Mouse (Mus musculus) embryo, embryonic 11.5 days (tissue): Measurements from ENCODE around the gene Tjp2.

Source experiments
- DNase-seq: peaks from one replicate; pipeline ENCODE4 v3.0.0-alpha.2; 2012; ENCODE audit warnings: low read depth, low spot score

Gene Tjp2

DNA sequence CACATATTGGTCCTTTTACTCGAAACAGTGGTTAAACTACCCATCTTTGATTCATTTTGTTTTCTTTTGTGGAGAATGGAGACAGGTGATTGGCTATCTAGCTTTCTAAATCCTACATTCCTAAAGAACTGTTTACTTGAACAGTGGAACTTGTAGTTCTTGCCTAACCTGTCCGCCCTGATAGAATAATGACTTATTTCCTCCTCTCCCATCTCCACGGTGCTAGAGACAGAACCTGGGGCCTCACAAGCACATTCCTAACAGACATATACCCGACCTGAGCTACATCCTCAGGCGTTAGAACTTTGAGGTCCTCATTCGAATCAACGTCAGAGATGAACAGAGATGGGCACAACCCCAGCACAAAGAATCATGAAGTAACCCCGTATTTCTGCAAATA, 44.4 kb downstream of the Tjp2 start:
- DNase-seq, result no peak

DNA sequence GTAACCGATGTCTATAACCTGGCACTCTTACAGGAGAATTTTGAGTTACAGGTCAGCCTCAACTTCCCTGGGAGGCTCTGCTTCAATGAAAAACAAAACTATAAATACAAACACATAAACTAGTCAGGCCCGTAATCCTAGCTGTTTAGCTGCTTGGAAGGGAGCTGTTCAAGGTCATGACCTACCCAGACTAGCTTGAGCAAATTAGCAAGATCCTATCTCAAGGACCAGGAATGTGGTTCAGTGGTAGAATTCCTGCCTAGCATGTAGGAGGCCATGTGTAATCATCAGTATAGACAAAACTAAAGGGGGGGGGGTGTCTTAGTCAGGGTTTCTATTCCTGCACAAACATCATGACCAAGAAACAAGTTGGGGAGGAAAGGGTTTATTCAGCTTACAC, 46.7 kb downstream of the Tjp2 start:
- DNase-seq, result no peak

DNA sequence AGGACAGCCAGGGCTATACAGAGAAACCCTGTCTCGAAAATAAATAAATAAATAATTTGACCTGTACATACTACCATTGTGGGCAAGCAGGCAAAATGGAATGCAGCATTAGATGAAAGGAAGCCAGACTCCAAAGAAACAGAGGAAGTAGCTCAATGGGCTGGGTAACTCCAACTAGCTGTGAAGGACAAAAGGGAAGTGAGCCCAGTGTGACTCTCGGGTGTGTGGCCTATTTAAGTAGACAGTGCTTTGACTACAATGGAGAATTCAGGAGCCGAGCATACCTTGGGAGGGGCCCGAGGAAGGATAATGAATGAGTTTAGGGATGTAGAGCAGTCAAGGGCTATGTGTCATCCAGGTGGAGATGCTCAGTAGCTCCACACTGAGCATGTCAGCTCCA, 48.1 kb downstream of the Tjp2 start:
- no peak for DNase-seq

DNA sequence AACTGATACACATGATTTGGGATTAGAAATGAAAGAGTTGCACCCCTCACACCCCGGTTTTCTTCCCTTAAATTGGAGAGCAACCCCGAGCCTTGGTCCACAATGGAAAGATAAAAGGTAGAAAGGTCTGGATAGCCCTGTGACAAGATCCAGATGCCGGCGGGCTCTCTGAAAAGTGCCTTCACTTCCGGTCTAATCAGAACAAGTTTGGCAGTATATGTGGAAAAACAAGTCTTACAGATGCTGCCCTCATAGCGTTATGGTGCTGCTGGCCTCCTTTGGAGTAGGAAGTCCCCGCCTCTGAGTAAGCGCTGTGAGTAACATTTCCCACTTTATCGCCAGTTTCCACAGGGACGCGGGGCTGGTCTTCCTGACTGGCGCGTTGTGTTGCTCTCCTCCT, 49.9 kb downstream of the Tjp2 start:
- no peak for DNase-seq

DNA sequence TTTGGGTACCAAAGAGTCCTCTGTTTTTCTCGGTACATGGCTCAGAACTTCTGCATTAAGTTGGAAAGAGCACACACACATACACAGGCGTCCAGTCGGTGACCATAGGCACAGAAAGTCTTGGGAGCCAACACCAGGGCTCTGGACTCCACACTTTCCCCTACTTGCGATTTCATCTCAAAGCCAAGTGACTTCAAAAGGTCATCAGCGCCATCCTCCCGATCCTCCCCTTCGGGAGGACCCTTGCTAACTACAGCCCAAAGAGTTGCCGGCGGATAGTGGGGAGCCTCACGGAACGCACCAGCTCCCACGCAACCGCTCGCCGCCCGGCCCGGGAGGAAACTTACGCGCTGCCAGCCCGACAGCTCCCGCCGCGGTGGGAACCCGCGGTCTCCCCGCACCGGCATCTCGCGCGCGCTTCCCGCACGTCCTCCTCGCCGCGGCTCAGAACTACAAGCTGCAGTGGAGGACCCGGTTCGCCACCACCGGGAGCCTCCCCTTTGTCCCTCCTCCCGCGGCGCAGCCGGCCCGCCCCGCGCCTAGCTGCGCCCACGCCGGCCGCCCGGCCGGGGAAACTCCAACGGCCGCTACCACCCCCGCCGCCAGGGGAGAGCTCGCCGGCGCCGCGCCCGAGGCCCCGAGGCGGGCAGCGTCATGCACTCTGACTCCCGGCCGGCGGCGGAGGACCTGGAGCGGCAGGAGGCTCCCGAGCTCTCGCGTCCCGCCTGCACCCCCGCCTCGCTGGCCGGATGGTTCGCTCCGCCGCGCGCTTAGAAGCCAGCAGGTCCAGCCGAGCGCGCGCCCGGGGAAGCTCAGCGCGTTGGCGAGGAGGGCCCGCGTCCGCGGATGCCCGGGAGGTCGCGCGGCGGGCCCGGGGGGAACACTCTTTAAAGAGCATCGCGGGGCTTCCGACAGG, 51.0 kb downstream of the Tjp2 start:
- DNase-seq, result peak; percentile 86

DNA sequence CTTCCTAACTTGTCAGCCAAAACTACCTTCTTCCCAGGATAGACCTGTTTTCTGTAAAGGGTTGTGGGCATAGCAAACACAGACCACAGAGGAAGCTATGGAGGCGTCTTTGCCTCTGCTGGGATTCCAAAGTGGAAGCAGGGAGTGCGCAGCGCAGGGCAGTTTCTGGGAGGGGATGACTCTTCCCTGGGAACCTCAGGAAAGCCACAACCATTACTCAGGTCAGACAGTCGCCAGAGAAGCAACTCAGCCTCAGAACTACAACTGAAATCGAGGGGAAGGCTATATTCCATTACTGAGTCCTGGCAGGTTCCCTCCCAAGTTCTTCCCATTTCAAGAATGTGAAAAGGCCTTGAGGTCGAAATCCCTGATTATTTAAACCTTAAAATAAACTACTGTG, 51.8 kb downstream of the Tjp2 start:
- no peak for DNase-seq

DNA sequence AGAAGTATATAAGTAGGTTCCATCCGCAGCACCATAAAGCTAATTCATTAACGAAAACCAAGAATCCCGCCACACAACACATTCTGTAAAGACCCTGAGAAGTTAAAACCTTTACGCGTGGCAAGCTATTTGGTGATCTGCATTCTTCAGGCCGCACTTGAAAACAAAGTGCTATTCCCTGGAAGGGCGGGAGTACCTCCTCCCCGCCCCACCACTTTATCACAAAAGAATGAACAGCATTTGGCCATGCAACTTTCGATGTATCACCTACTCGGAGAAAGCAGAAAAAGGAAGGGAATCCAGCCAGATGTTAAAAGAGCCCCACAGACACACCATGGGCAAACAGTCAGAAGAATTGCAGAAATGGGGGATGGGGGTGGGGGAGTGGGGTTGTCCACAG, 56.3 kb downstream of the Tjp2 start:
- DNase-seq, result no peak

DNA sequence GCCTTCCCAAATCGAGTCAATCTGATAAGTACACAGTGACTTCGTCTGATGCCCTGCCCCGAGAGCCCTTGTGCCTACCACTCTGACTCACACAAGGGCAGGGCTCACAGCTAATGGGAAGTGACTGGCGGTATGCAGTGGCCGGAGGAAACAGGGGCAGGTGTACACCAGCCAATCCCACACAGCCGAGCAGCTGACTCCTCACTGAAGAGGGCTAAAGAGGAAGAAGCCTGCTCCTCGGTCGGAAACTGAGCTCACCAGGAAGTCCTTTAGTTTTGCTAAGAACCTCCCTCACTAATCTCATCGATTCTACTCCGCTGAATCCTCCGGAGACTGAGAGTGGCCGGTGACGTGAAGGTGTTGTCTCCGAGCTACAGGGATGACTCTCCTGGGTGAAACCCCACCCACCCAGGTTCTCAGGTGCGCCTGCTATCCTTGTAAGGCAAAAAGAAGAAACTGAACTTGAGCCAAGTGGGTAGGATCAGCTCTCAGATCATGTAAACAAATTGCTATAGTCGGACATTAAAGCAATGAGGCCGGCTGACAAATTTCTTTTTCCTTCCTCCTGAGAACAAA, 58.2 kb downstream of the Tjp2 start:
- no peak for DNase-seq

DNA sequence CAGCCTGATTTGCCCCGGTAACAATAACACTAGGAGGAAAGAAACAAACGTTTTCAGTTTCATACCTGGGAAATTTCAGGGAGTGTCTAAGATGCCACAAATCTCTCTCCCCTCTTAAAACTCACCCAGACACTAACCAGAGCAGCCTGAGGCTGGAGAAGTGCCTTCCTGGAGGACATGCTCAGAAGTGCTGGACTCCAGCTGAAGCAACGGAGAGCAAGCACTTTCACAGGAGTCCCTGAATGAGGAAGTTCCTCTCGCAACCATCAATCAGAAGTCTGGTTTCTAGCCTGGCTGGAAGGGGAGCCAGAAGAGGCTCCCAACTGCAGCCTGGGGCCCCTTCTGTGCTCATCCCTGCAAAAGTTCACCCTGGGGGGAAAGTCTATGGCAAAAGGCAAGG, 60.9 kb downstream of the Tjp2 start:
- DNase-seq, result no peak

DNA sequence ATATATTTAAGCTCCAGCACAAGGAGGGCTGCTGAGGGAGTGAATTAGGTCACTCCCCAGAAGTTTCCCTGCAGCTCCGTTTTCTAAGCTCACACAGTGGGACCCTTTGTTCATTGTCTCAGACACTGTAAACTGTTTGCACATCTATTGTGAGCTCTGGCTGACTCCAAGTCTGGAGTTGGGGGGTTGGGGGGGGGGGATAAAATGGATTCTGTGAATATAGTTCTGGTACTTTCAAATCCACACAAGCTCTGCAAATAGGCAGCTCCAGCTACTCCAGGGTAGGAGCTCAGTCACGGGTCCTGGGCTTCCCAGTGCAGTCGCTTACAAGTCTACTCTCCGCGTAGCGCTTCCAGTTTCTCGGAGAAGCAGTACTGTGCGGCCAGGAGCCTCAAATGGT, 64.4 kb downstream of the Tjp2 start:
- no peak for DNase-seq

DNA sequence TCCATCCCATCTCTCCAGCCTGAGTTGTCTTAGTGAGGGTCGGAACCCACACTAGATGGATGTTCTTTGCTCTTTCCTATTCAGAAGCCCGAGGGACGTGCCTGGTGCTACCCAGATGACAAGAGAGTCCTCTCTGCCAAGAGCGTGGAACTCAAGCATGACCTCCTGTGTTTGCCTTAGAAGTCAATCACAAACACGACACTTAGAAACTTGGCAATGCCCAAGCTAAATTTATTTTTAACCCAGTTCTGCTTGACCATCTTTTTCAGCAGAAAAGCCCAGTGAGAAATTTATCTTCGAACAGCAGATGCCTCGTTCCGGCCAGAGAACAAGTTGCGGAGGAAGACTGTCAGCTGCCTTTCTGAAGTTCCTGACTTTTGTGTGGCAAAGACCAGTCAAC, 65.1 kb downstream of the Tjp2 start:
- DNase-seq, result no peak

DNA sequence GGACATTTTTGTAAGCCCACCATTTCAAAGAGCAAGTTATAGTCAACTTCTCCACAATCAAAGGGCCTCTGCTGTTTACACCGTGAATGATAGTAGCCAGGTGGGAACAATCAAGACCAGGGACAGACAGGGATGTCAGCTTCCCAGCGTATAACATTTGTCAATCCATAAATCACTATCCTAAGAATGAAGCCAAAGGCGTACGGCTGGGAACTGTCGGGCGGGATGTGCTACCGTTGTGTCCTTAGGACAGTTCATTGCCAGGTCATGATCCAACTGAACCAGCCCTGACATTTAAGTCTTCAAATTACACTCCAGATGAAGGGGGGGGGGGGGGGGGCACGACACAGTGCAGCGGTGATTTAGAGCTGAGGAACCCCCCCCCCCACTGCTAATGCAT, 65.5 kb downstream of the Tjp2 start:
- DNase-seq, result no peak

DNA sequence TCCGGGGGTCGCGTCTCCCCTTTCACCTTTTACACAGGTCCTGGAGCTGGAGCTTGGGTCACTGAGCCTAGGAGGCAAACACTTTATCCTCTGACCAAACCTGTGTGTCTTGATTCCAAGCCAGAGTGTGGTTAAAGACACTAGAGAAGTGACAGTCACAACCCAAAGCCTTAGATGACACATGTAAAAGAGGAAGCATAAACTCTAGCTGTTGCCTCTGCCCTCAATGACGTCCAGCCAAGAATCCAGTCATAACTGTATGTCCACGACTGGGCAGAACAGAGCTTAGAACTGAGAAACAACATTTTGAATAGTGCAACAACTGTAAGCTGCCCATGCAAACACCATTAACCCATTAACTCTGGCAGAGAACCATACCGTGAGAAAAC, 68.8 kb downstream of the Tjp2 start:
- DNase-seq, result no peak

DNA sequence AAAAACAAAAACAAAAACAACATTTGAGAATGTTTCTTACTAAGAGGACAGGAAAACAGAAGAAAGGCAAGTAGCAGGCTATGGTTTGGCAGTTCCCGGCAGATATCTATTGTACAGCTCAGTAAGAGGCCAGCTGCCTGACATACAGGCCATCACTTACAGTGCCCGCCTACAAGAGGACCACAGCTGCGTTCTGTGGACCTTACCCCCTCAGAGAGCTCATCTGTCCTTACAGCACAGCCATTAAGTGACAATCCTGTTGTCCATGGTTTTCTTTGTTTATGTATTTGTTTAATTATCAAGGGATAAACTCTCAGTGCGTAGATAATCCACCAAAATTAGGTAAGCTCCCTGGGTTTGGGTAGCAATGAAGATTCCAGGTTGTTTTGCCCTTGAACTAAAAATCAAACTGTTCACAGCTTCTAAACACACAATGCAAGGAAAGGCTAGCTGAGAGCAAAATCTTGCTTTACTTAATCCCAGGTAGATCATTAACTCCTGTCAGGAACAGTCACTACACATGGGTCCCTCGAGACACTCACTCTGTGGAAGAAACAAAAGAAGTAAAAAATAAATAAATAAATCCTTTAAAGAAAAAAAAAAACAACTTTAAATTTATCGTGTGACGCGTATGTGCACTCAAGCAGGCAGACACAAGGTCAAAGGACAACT, 69.3 kb downstream of the Tjp2 start:
- no peak for DNase-seq

DNA sequence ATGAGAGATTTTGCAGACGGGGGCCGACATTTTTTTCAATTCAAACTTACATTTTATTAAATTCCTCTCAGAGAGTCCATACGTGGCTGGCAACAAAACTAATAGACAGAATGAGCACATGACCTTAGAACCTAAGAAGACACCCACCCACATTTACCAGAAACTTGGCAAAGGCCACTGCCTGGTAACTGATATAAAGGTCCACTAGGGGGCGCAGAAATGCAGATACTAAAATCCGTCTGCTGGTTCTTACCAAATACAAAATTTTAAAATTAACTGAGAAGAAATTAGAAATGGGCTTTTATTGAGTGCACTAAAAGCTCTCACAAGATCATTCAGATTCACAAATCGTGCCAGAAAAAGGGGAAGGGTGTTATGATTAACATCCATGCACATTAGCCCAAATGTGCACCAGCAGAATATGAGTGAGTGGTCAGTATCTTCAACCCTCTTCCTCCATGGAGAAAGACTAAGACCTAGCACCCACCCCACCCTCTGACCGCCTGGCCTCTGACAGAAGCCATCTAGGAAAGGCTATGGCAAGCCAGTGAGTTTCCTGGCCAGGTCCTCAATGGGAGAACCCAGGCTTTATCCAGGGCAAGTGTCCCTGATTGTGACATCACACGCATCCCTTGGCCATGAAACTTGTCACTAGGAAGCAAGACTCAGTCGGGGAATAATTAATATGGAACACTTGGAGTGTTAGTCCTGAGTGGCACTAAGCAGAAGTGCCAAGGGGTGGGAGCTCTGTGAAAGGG, 71.4 kb downstream of the Tjp2 start:
- no peak for DNase-seq

DNA sequence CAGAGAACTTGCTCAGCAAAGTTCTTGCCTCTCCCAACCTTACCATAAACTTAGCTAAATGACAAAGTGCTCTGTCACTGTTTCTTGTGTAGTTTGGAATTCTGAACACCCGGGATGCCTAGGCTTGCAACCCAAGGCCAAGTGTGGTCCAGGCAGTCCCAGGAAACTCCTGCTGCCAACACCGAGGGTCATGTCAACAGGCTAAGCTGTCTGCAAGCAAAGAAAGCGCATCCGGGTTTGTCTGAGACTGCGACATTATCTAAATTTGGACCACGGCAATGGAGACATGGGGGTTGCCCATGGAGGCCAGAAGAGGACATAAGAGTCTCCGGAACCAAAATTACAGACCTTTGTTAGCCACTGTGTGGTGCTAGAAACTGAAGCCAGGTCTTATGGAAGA, 80.8 kb downstream of the Tjp2 start:
- no peak for DNase-seq

DNA sequence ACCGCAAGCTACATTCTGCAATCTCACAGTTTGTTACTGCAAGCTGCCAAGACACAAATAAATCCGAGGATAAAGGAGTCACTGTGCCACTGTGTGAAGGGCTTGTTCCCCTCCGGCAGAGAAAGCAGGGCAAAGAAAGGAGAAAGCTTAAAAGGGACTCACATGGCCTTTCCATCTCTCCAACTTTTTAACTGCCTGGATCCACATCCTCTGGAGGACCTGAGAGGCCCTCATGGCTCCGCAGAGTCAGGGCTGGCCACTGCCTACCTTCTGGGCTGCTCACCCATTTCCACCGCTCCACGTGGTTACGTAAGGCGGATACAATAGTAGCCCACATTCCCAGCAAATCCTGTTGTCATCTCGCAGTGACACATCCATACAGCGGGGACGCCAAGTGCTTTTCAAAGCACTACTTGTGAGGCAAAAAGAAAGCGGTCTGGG, 82.2 kb downstream of the Tjp2 start:
- DNase-seq, result no peak

DNA sequence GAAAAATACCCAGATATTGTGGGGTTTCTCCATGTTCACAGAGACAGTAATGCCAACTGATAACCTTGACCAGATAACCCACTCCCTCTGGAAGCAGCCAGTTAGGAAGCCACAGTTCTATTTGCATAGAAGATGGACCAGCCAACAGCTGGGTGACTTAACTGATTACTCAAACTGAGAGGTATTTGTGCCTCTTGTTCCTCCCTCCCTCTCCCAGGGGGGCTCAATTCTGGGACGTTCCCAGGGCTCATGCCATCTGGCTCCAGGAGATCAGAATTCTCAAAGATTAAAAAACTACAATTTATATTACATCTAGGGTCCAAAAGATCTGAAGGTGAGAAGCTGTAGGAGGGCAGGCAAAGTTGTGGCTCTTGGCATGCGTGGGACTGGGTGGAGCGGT, 84.5 kb downstream of the Tjp2 start:
- no peak for DNase-seq

DNA sequence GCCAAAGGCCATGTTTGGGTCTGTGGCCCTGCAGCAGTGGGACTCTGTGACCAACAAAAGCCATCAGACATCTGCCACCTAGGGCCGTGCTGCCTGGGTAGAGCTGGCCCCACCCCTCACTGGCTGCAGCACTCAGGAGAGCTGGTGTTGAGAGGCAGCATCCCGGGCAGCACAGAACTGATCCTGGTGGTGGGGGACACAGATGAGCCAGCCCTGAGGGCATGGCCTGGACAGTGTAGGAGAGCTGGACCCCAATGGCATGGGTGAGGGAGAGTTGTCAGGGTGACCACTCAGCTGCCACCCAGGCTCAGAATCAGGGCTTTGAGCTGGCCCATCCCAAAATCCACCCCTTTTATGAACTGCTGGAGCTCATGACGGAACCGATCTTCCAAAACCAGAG, 87.4 kb downstream of the Tjp2 start:
- DNase-seq, result no peak

DNA sequence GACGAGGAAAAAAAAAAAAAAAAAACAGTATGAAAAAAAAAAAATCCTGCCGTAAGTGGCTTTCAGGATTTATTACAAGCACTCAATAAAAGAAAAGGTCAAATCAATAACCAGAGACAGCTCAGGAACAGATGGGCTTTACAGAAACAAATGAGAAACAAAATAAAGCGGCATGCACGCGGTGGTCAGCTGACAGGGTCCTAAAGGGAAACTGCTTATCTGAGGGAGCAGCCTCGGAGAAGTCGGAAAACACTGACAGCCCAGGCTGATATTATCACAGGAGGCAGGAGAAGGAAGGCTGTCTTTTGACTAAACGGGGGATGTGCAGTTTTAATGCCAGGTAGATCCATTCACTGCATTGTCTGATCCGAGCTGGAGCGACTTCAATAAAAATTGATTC, 89.8 kb downstream of the Tjp2 start:
- DNase-seq, result no peak

DNA sequence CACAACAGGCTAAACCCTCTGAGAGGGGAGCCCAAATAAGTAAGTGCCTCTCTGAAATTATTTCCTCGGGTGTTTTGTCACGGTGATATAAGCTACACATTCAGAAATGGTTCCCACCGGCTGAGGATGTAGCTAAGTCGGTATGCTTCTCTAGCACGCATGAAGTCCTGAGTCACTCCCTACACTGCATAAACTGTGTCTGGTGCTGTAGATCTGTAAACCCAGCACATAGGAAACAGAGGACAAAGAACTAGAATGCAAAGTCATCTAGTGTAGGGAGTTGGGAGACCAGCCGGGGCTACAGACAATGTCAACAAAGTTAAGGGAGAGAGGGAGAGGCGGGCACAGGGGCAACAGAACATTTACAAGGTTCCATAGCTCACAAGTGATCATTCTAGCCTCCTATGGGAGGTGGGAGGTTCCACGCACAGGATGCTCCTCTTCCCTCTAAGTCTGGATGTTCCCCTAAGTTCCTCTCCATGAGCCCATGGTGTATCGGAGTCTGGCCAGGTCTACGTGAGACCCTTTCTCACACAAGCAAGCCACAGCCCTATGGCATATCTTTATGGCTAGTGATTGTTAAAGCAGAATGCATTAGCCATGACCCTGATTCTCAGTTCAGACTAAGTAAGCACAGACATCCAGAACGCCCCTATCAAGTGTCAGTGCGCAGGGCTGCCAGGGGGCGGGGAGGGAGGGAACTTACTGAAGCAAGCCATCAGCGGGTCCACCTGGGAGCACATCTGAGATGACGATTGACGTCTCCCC, 90.5 kb downstream of the Tjp2 start:
- DNase-seq, result no peak
